Mouse (Mus musculus) small intestine, adult 2 months (tissue): ENCODE data around the gene Abcc9.

Source experiments
- CTCF ChIP-seq: fragments of 200-500 bp; IDR thresholded peaks from 2 replicates; pipeline ENCODE4 v1.5.1; 2012; ENCODE audit warnings: low read depth, mild to moderate bottlenecking, control low read depth, inconsistent platforms, low read length, moderate library complexity, mixed read lengths; ENCODE audit not compliant: insufficient replicate concordance, insufficient read length; ENCODE audit errors: extremely low read depth
- POLR2A ChIP-seq: fragments of 200-500 bp; IDR thresholded peaks from 2 replicates; pipeline ENCODE4 v1.6.1; 2012; ENCODE audit warnings: low read depth, mild to moderate bottlenecking, control low read depth, inconsistent platforms, low read length, moderate library complexity

DNA sequence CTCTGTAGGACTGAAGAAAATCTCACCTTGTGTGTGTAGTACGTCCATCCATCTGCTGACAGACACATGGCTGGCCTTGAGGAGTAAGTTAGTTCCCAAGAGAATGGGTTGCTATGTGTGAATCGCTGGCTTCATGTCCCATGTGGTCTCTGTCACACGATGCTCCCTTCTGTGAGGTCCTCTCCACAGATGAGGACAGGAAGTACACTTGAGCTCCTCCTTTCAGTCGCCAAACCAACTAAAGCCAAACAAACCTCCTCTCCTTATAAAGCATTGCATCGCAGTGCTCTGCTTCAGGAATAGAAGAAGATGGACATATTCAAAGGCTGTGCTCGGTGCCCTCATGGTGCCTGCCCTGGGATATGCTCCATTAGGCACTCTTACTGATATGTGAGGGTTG is 124.3 kb downstream of the Abcc9 start:
- no peak for TF ChIP-seq CTCF
- TF ChIP-seq POLR2A: no peak
